Mouse (Mus musculus): ENCODE results near the gene Ube2h.

GRCm38 (mm10) chr6:30242928-30243327 is 61.4 kb downstream of the Ube2h start:
- TF ChIP-seq CTCF (IDR thresholded peaks at IDR 0.05; ENCODE audit: control insufficient read depth, insufficient read depth, insufficient replicate concordance, low read depth, low read length) (no peak), POLR2A (IDR thresholded peaks at IDR 0.05; ENCODE audit: control insufficient read depth, low read depth, low read length) (no peak)
